Mouse (Mus musculus): ENCODE data around the gene Il1rl1.

Gene Il1rl1

DNA sequence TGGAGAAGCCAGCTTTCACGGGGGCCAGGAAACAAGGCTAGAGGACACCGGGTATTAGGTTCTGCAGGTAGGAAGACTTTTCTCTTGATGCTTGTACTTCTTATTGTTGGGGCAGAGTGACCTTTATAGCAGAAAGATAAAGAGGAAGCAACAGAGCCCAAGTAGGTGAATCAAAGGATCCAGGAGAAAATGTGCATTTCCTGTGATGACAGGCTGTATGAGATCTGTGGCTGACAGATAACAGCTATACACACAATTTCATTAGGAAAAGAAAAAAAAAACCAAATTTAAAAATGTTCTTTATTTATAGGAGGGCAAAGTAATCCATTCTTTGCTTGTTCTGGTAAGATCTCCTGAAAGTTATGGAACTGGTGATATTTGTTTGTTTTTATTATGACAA is 8.0 kb downstream of the Il1rl1 start:
- DNase-seq (ENCODE audit: low spot score) = no peak

DNA sequence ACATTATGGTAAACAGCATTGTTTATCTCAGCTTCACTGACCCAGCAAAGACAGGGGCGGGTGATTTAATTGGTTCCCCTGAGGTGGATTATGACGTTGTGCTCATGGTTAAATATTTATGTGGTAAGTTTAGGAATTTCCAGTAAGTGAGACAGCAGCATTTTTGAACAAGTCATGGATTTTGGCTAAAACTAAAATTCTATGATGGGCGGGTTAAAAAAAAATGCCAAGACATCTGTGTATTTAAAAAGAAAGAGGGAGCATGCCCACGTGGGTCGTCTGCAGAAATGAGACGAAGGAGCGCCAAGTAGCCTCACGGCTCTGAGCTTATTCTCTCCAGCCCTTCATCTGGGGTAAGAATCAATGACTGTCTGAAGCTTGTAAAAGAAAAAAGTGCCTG is 10.1 kb downstream of the Il1rl1 start:
- DNase-seq (ENCODE audit: low spot score) = no peak

DNA sequence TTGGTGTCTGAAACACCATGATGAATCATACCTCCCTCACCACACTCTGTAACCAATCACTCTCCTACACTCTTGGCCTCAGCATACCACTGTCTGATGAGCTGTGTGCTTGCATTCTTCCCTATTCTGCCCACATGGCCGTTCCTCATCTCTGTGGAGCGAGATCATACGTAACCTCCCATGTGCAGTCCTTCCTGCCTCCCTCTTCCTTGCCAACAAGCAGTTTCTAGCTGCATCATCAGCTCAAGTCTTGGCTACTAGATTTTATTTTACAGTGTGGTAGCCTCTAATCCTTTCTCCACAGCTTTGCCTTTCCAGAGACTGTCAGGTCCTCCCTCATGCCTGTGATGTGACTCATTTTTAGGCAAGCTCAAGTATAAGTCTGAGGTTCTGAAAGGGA is 15.4 kb downstream of the Il1rl1 start:
- DNase-seq (ENCODE audit: low spot score) = no peak

DNA sequence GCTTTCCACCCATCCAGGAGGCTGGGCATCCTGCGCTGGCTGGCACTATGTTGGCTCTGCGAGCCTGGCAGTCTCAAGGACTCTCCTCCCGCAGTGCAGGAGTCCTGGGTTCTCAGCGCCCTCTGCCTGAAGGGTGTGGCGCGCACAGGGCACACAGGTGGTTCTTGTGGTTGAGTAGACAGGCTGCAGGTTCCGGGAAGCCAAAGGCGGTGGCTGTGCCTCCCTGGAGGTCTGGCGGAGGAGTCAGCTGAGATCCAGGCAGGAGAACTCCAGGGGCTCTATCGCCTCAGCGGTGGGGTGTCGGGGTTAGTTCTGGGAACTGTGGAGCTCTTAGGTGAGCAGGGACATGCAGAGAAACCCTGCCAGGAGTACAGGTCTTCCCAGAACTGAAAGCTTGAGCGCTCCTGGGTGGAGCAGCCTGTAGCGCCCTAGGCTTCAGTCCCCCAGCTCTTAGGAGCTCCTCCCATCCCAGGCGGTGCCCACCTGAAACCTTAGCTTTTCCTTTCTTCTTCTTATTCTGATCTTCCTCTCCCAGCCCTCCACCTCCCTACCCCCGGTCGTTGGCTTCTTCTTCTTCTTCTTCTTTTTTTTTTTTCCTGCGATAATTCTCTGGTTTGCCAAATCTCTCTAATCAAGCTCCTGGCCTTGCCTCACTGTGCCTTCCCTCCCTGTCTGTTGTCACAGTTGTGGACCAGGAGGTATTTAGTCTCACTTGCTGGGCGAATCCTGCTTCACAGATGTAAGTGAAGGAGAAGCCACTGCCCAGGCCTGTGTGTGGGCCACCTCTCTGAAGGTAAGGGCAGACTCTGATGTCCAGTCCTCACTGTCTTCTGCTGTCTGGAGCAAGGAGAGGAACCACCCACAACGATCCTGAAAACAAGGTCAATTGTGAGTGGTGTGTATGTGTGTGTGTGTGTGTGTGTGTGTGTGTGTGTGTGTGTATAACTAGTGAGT is 36.4 kb downstream of the Il1rl1 start, which contains the start of gene Il18r1:
Gene Il18r1 (plus strand): TSS at position 76 of the 954 bp plus-strand sequence.
- DNase-seq (ENCODE audit: low spot score) = no peak

DNA sequence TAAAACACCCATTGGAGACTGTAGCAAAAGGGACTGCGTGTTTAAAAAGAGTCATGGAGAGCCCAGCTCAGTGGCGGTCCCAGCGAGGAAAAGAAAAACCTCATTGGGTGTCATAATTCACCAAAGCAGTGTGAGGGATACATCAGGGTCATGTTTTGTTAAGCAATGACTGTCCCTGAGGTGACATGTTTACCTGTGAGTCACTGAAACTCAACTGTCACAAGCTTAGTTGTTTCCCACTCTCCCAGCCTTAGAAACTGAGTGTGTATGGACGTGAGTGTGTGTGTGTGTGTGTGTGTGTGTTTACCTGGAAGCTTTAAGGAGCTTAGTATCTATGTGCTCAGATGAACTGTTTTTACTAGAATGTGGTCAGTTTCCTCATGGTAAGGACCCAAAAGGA is 37.9 kb downstream of the Il1rl1 start:
- no peak for DNase-seq (ENCODE audit: low spot score)

DNA sequence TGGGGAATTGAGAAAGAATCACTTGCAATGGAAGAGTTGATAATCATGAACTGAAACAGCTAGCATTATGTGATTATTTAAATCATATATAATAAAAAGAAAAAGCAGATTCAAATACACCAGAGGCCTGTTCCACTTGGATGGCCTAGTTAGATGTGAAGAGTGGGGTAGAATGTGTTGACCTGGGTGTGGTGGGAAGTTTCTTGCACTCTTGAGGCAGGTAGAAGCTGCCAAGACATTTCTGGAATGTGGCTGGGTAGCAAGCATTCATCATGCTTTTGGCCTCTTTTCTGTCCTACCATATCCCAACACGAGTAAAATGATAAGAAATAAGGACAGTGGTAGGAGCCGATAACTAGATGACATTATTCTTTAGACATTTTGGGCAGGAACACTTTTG is 39.4 kb downstream of the Il1rl1 start:
- DNase-seq (ENCODE audit: low spot score) = no peak

DNA sequence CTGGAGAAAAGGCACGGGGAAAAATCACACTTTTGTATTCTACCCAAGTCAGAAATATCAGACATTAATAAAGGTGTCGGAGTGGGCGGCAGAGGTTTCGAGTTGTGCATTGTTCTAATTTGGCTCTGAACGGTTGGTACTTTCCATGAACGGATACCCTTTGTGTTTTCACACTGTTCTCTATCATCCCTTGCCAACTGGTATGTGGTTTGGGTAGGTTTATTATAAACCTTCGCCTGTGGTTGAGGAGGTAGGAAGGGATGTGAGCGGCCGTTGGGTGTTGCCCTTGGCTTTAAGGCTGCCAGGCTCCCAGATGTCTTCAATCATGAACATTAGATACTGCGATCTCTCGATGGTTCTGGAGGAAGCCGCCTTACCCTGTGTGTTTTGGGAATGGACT is 40.5 kb downstream of the Il1rl1 start:
- no peak for DNase-seq (ENCODE audit: low spot score)

DNA sequence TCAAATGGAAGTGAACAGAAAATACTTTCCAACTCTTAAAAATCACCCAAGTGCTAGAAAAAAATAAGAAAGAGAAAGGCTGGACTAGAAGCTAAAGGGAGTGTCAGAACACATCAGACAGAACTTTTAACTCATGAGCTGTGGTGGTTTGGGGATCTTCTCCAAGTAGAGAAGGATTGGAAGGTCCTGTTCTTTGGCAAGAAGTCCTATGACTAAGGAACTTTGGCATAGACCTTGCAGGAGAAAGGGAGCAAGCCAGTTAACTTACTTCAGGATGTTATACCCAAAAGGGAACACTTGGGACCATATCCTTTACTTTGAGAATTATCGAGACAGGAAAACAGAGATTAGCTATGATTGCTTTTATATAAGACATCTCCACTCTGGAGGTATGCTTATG is 43.0 kb downstream of the Il1rl1 start:
- no peak for DNase-seq (ENCODE audit: low spot score)

DNA sequence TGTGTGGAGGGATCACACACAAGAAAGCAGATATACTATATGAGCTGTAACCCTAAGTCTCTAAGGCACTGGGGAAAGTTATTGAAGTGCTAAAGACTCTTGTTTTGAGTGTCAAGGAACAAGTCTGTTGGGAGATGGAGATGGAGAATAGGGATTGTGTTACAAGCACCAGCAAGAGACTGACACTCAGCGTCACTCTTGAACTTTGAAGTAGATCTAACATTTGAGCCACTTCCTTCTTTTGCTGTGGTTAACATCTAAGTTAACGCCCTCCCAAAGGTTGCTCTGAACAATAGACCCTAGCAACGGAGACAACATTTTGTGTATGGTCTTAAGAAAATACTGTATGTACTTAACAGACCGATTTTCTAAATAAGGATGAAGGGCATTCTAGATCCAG is 44.3 kb downstream of the Il1rl1 start:
- DNase-seq (ENCODE audit: low spot score) = no peak

DNA sequence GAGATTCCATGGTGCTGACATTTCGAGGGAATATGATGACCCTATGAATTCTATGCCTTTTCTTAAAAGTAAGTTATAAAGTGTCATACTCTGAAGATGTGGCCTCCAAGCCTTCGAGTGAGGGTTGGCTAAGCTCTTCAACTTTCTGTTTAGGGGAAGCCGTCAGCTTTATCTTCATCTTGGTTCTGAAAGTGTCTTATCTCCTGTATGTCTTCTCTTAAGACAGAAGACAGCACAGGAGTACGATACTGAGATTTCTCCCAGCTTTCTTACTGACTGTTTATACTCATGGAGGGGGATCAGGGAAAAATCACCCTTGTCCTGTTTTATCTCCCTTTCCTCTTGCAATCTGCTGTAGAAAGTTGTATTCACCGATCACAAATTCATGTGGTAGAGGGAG is 45.0 kb downstream of the Il1rl1 start:
- no peak for DNase-seq (ENCODE audit: low spot score)

DNA sequence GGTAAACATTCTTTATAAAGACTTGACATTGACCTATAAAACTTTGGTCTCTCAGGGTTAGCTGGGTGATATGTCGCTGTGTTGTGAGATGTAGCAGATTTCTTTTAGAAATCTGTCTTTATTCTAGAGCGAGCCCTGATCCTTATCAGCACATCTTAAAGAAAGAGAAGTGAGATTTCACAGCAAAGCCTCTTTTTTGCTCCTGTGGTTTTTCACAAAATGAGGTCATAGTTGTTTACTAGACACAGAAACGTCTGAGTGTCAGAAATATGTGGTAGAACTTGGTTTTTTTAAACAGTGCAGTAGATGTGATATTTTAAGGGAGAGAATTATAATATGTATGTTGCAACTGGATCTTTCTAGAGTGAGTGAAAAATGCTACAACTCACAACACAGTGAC is 46.3 kb downstream of the Il1rl1 start:
- DNase-seq (ENCODE audit: low spot score) = no peak

DNA sequence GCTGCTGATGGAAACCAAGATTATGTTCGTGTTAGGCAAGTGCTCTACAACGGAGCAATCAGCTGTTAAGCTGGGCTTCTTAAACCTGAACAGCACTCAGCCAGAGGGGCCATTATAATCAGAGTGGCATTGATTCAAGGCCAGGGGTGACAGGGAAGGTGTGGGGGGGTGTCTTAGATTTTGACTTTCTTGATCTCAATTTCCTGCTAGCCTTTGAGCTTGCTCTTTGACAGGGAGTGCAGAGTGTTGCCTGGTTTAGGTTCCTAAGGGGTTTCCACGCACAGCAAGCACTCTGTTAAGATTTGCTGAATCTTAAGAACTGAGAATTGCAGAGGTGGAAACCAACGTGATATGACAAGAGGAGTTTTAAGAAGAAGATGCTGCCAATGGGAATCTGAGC is 47.4 kb downstream of the Il1rl1 start:
- DNase-seq (ENCODE audit: low spot score) = no peak

DNA sequence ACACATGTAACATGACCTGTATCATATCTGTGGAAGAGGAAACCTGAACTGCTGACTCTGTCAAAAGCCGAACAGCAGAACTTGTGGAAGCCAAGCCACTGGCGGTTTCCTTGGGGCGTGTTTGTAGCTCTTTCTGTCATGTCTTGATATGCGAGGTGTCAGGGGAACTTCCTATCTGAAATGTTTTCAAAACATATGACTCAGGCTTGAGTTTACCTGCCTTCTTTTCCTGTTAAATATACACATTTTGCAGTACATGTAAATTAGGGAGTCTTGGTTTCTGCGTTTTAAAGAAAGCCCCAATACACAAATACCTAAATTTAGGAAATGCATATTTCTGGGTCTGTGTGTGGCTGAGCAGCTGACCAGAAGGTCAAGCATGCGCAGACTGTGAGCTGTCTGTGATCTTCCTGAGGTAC is 50.1 kb downstream of the Il1rl1 start:
- no peak for DNase-seq (ENCODE audit: low spot score)

DNA sequence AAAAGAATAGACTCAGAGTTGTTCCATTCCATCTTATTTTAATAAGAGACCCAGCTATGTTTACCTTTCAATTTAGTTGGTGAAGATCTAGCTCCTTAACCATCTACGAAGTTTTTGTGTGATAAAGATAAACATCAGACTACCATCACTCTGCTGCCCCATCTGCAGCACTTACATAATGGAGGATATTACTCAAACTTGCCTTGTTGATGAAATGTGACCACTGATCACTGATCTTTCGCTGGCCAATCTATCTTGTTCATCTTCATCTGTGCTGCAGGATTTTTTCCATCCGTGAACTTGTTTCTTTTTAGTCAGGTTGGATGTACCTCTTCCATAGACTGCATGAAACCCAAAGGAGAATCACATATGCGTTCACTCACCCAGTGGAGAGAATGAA is 65.2 kb downstream of the Il1rl1 start:
- no peak for DNase-seq (ENCODE audit: low spot score)

DNA sequence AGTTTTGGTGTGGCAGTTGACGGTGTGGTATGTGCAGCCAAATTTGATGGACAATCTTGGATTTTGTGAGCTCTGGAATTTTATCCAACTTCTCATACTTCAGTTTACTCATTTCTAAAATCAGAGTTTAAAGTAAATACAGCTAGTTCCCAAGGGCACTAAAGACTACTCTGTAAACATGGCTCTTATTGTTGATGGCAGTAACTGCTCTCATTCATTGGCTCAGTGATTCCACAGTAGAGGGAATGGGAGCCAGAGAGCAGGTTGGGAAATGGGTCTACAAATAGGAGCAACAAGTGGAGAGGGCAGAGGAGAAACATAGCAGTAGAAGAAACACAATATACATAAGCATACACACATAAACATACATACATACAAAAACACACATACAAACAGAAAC is 70.3 kb downstream of the Il1rl1 start:
- DNase-seq (ENCODE audit: low spot score) = no peak

DNA sequence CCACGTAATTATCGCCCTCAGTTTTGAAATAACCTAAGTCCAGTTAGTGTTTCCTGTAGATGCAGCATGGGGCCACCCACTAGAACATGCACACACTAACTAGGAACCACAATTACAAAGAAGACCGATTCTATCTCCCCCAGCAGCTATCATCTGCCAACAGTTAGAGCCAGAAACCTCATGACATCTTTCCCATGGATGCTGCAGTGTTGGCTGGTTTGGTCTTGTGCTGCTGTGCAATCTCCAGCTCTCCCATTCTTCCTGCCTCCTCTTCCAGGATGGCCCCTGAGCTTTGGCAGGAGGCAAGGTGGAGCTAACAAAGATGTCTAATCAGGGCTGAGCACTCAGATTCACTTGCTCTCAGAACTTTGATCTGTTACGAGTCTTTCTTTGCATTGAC is 71.8 kb downstream of the Il1rl1 start:
- DNase-seq (ENCODE audit: low spot score) = no peak

DNA sequence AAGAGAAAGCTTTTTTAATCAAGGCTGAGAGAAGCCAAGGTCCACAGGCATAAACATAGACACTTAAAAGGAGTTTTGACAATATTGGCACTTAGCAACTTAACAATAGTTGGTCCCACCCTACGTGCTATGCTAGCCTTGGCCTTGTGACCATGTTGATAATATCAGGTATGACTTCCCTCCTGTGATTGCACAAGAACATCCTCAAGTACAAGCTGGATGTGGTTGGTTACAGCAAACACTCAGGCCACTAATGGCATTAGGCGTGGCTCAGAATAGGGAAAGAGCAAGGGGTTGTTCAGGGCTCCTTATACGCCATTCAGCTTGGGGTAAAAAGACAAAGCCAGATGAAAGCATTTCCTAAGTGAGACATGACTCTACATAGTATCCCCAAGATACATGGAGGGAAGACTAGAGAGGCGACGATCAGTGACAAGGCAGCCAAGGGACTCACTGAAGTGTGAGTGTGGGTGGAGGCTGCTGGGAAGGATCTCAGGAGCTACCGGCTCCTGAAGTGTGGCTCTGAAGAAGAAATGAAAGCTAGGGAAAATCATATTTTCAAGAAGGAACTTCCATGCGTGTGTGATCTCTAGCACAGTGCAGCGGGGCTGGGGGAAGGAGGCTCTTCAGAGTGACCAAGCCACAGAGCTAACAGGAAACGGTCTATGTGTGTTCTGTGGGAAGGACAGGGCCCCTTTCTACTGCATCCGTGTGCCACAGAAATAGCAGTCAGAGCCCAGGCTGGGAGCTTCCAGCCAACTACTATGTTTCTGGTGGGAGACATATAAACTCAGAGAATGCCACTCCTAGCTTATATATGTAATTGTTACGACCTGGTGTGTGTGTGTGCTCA is 72.4 kb downstream of the Il1rl1 start:
- no peak for DNase-seq (ENCODE audit: low spot score)

DNA sequence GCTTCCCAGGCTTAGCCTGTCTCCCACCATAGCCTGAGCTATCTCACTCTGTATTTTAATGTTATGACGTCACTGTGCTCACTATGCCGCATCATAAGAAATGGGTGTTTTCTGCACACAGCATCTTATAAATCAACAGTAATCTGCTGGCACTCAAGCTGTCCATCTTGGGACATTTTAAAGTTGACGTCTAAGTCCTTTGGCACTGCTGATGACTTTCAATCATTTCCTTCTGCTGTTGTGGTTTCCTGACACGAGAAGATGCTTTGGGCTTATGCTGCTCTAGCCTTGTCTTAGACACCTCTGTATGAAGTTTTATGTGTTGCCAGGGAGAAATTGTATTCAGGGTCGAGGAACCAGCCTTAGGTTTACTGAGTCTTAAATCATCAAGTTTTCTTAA is 75.2 kb downstream of the Il1rl1 start:
- DNase-seq (ENCODE audit: low spot score) = no peak

Measured in layer of hippocampus, adult 11-12 months (tissue).